Mouse (Mus musculus) testis, adult 2 months (tissue): ENCODE results near the gene Col1a1.
"Not testable (repeated sequence)": the region's sequence is repeated elsewhere in the genome, so short reads cannot be mapped to it uniquely, and the experiment has no call there.

Experiments used
- CTCF ChIP-seq: fragments of 200-500 bp; IDR thresholded peaks from 2 replicates; pipeline ENCODE4 v1.5.1; 2012; ENCODE audit warnings: low read depth, mild to moderate bottlenecking, inconsistent platforms, low read length, moderate library complexity; ENCODE audit not compliant: control insufficient read depth, insufficient read depth, insufficient replicate concordance
- POLR2A ChIP-seq: fragments of 200-500 bp; IDR thresholded peaks from 2 replicates; pipeline ENCODE4 v1.6.1; 2012; ENCODE audit warnings: low read depth, mild to moderate bottlenecking, inconsistent platforms, low read length, moderate library complexity; ENCODE audit not compliant: control insufficient read depth

- not testable (repeated sequence) for TF ChIP-seq CTCF, POLR2A
Measured at GRCm38 (mm10) chr11:94969709-94970108, 33.7 kb downstream of the Col1a1 start.
